10 mouse cellular contexts compared by ENCODE assay signal in the genomic region with DNA sequence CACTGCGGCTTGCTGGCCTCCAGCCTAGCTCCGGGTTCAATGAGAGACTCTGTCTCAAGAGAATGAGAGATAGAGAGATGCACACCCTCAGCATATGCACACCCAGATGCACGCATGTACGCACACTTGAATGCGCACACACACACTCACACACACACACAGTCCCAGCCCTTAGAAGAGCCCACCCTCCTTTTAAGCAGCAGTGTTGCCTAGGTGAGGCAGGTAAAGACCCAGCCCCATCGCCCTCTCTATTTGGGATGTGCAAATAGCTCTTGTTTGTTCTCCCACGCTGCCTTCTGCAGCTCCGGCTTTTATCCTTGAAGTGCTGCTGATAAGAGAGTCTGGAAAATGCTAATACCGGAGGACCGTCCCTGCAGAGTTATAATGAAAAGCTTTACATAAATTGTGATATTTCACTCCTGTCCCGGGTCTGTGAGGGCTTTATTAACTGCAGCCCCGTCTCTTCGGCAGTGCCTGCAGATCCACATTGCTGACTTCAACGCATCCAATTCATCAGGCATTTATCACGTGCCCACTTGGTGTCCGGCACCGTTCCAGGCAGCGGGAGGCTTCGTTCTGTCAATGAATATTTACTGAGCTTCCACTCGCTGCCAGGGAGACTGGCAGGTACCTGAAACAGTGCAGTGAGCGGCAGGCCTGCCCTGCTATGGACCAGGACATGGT.
DNase-seq lines count a peak whose midpoint lies in the region; ATAC-seq and TF ChIP-seq lines count a peak whose summit lies in the region.
"Had no signal": no experiment of that assay in that cellular context is flagged by ENCODE, and none has a peak within 500 bp of the region (broad histone marks: within the 10 kb centered on the region; RNA-seq: fewer than 3 reads in every experiment).

No protein-coding gene starts in this region.

- 0 out of 2 replicates have a peak overlapping the region, but pooled peaks have one; percentile 5 for H3K4me2 ChIP-seq in lung, postnatal 0 days (replicated peaks; ENCODE audit: low read depth, low read length)
- H3K4me2 ChIP-seq: embryonic facial prominence, embryonic 15.5 days; liver, embryonic 15.5 days had no signal

- H3K27ac ChIP-seq in lung, postnatal 0 days (ENCODE audit: low read length) = no peak overlapping the region
- no peak overlapping the region for H3K27ac ChIP-seq in limb, embryonic 10.5 days
- H3K27ac ChIP-seq: embryonic facial prominence, embryonic 15.5 days; liver, embryonic 15.5 days had no signal

- no peak for TF ChIP-seq CTCF in lung, postnatal 0 days (IDR thresholded peaks at IDR 0.05)

- H3K4me3 ChIP-seq in lung, postnatal 0 days (ENCODE audit: low read depth, low read length) = no peak overlapping the region
- H3K4me3 ChIP-seq in limb, embryonic 10.5 days = no peak overlapping the region
- H3K4me3 ChIP-seq: embryonic facial prominence, embryonic 15.5 days; liver, embryonic 15.5 days had no signal

- WGBS in lung, postnatal 0 days = 41% methylated on average over 21 of the region's 21 CpGs
- WGBS in limb, embryonic 10.5 days = 79% methylated on average over 21 of the region's 21 CpGs

- peak; percentile 43 to 61 for DNase-seq in heart, adult 18-20 months
- DNase-seq in heart, adult 8-10 months (ENCODE audit: low spot score) = no peak
- peak; percentile 47 for DNase-seq in ovary, postnatal 36 days (ENCODE audit: low spot score)
- DNase-seq in ovary, postnatal 14 days (ENCODE audit: low spot score) = no peak
- DNase-seq in lung, postnatal 0 days (ENCODE audit: low spot score) = no peak
- DNase-seq in T-cell, adult 2 months (ENCODE audit: low spot score) = no peak
- no peak for DNase-seq in limb, embryonic 10.5 days (ENCODE audit: low spot score)
- DNase-seq in gastrocnemius, postnatal 36 days = no peak

- H3K9ac ChIP-seq in lung, postnatal 0 days (replicated peaks; ENCODE audit: low read depth) = no peak overlapping the region
- H3K9ac ChIP-seq: embryonic facial prominence, embryonic 15.5 days; liver, embryonic 15.5 days had no signal

- H3K4me1 ChIP-seq in lung, postnatal 0 days (ENCODE audit: insufficient read depth, low read depth, low read length) = no peaks in the 10 kb centered on the region; the same call in 1 of the 2 replicates
- H3K4me1 ChIP-seq in limb, embryonic 10.5 days = peaks cover 15% of the 10 kb centered on the region
- H3K4me1 ChIP-seq: liver, embryonic 15.5 days had no signal

- H3K9me3 ChIP-seq in lung, postnatal 0 days (ENCODE audit: low read length) = no peaks in the 10 kb centered on the region
- no peaks in the 10 kb centered on the region for H3K9me3 ChIP-seq in limb, embryonic 10.5 days (replicated peaks)
- H3K9me3 ChIP-seq: embryonic facial prominence, embryonic 15.5 days; liver, embryonic 15.5 days had no signal

- no peaks in the 10 kb centered on the region for H3K36me3 ChIP-seq in lung, postnatal 0 days (ENCODE audit: insufficient read depth, low read length)
- no peaks in the 10 kb centered on the region for H3K36me3 ChIP-seq in limb, embryonic 10.5 days
- H3K36me3 ChIP-seq: embryonic facial prominence, embryonic 15.5 days; liver, embryonic 15.5 days had no signal

- H3K27me3 ChIP-seq in lung, postnatal 0 days (replicated peaks; ENCODE audit: insufficient read depth, low read length) = no peaks in the 10 kb centered on the region
- H3K27me3 ChIP-seq in limb, embryonic 10.5 days (ENCODE audit: low read depth, poor library complexity, severe bottlenecking) = no peaks in the 10 kb centered on the region
- H3K27me3 ChIP-seq: embryonic facial prominence, embryonic 15.5 days; liver, embryonic 15.5 days had no signal

- intact Hi-C loops in gastrocnemius, postnatal 36 days (cut with DNase I) = no loop called here

- no peak for TF ChIP-seq EP300 in lung, postnatal 0 days (IDR thresholded peaks at IDR 0.05)

- peak; percentile 50 for ATAC-seq in lung, postnatal 0 days

Comparison
In these comparisons a context has a peak if more than half of its experiments do, and no peak if none do; other contexts are left out.
1. DNase-seq: peak in heart, adult 18-20 months (2 of 2) and ovary, postnatal 36 days (single experiment); none in heart, adult 8-10 months (single experiment), ovary, postnatal 14 days (single experiment), lung, postnatal 0 days (single experiment), T-cell, adult 2 months (single experiment), limb, embryonic 10.5 days (single experiment) and gastrocnemius, postnatal 36 days (0 of 2).